Mouse (Mus musculus): ENCODE results near the gene Rnf181.
A peak's percentile ranks its signal among the peaks of the same experiment; 100 is the strongest.

The Rnf181 gene

GRCm38 (mm10) chr6:72385258-72385657 is 18.5 kb upstream of the Rnf181 start:
- no peak for DNase-seq (ENCODE audit: low read depth, low spot score)

- DNase-seq (ENCODE audit: low read depth, low spot score), result no peak
These were observed 17.2 kb upstream of the Rnf181 start for GRCm38 (mm10) chr6:72383952-72384351.

GRCm38 (mm10) chr6:72383142-72383820 is 16.5 kb upstream of the Rnf181 start:
- DNase-seq (ENCODE audit: low read depth, low spot score), result no peak

- DNase-seq (ENCODE audit: low read depth, low spot score), result no peak
These were observed 15.7 kb upstream of the Rnf181 start for GRCm38 (mm10) chr6:72382494-72382893.

- DNase-seq (ENCODE audit: low read depth, low spot score), result no peak
These were observed 13.5 kb upstream of the Rnf181 start, which contains the start of gene Vamp5 for GRCm38 (mm10) chr6:72380131-72380770. Gene Vamp5 (minus strand): TSS chr6:72380468.

GRCm38 (mm10) chr6:72379377-72380130 is 12.8 kb upstream of the Rnf181 start:
- DNase-seq (ENCODE audit: low read depth, low spot score), result no peak

- DNase-seq (ENCODE audit: low read depth, low spot score), result no peak
These were observed 11.9 kb upstream of the Rnf181 start for GRCm38 (mm10) chr6:72378510-72379234.

- DNase-seq (ENCODE audit: low read depth, low spot score), result no peak
These were observed 8.2 kb upstream of the Rnf181 start for GRCm38 (mm10) chr6:72374820-72375563.

- DNase-seq (ENCODE audit: low read depth, low spot score), result no peak
These were observed 7.5 kb upstream of the Rnf181 start for GRCm38 (mm10) chr6:72374206-72374605.

GRCm38 (mm10) chr6:72373184-72373583 is 6.4 kb upstream of the Rnf181 start:
- no peak for DNase-seq (ENCODE audit: low read depth, low spot score)

- no peak for DNase-seq (ENCODE audit: low read depth, low spot score)
These were observed 4.8 kb upstream of the Rnf181 start for GRCm38 (mm10) chr6:72371571-72371970.

GRCm38 (mm10) chr6:72371147-72371546 is 4.4 kb upstream of the Rnf181 start:
- DNase-seq (ENCODE audit: low read depth, low spot score), result peak; percentile 77

GRCm38 (mm10) chr6:72370091-72370490 is 3.3 kb upstream of the Rnf181 start:
- DNase-seq (ENCODE audit: low read depth, low spot score), result no peak

GRCm38 (mm10) chr6:72369557-72369956 is 2.8 kb upstream of the Rnf181 start:
- no peak for DNase-seq (ENCODE audit: low read depth, low spot score)

- DNase-seq (ENCODE audit: low read depth, low spot score), result no peak
These were observed 761 bp upstream of the Rnf181 start for GRCm38 (mm10) chr6:72367460-72367974.

GRCm38 (mm10) chr6:72366304-72366703 is 452 bp downstream of the Rnf181 start:
- no peak for DNase-seq (ENCODE audit: low read depth, low spot score)

GRCm38 (mm10) chr6:72364985-72365384 is 1.8 kb downstream of the Rnf181 start:
- DNase-seq (ENCODE audit: low read depth, low spot score), result no peak

- DNase-seq (ENCODE audit: low read depth, low spot score), result no peak
These were observed 2.7 kb downstream of the Rnf181 start for GRCm38 (mm10) chr6:72364009-72364408.

GRCm38 (mm10) chr6:72362132-72363028 is 4.4 kb downstream of the Rnf181 start:
- DNase-seq (ENCODE audit: low read depth, low spot score), result peak; percentile 99

- no peak for DNase-seq (ENCODE audit: low read depth, low spot score)
These were observed 5.6 kb downstream of the Rnf181 start for GRCm38 (mm10) chr6:72361121-72361551.
